Mouse (Mus musculus): ENCODE data around the gene Sstr4. TPM values are rescaled to one million over a fixed set of nuclear protein-coding genes. Genes with fewer than 3 reads are reported as not detected.
A peak's percentile ranks its signal among the peaks of the same experiment; 100 is the strongest.

The Sstr4 gene
- polyA plus RNA-seq, 1 experiment from 2014 or later: 0.72 TPM

GRCm38 (mm10) chr2:148371743-148372630 lies 23.2 kb upstream of the Sstr4 start:
- H3K4me2 ChIP-seq (replicated peaks; ENCODE audit: low read depth, low read length): no peak overlapping the region
- 57% methylated on average over 4 of the region's 4 CpGs for WGBS
- H3K4me3 ChIP-seq (ENCODE audit: low read length): no peak overlapping the region
- H3K4me1 ChIP-seq (ENCODE audit: insufficient read depth, low read length): no peaks in the 10 kb centered on the region
- H3K36me3 ChIP-seq (ENCODE audit: insufficient read depth, low read length): no peaks in the 10 kb centered on the region
- H3K9ac ChIP-seq (replicated peaks; ENCODE audit: low read length): no peak overlapping the region
- no peaks in the 10 kb centered on the region for H3K9me3 ChIP-seq (ENCODE audit: low read length)
- H3K27me3 ChIP-seq (ENCODE audit: insufficient read depth, low read length): no peaks in the 10 kb centered on the region
- peak; percentile 70; the same call in 1 of the 2 replicates for ATAC-seq (ENCODE audit: low FRiP score, low TSS enrichment)
- H3K27ac ChIP-seq (ENCODE audit: low read length): no peak overlapping the region

DNA sequence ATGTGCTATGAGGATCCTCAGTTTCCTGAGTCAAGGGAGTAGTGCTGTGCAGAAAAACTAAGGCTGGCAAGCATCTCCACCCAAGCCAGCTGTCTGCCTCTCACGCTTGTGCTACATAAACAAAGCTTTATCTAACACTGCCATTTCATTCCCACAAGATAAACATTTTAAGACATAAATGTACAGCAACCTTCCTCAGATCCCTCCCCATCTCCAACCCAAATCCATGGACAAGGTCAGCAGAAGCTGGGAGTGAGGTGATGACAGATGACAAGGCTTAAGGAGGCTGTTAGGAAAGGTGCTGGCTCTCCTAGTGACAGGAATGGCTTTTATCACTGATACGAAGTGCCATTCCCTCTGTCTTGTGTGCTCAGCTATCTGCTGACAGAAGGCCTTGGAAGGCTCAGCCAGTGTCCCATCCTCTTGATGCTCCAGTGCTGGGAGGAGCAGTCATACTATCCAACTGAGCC lies 21.5 kb upstream of the Sstr4 start:
- ATAC-seq (ENCODE audit: low FRiP score, low TSS enrichment): no peak
- Histone ChIP-seq H3K4me1 (ENCODE audit: insufficient read depth, low read length) (no peaks in the 10 kb centered on the region), H3K9ac (replicated peaks; ENCODE audit: low read length) (no peak overlapping the region), H3K27ac (ENCODE audit: low read length) (no peak overlapping the region), H3K9me3 (ENCODE audit: low read length) (no peaks in the 10 kb centered on the region), H3K27me3 (ENCODE audit: insufficient read depth, low read length) (no peaks in the 10 kb centered on the region), H3K36me3 (ENCODE audit: insufficient read depth, low read length) (no peaks in the 10 kb centered on the region), H3K4me2 (replicated peaks; ENCODE audit: low read depth, low read length) (no peak overlapping the region), H3K4me3 (ENCODE audit: low read length) (no peak overlapping the region)
- WGBS: 49% methylated on average over 2 of the region's 2 CpGs

DNA sequence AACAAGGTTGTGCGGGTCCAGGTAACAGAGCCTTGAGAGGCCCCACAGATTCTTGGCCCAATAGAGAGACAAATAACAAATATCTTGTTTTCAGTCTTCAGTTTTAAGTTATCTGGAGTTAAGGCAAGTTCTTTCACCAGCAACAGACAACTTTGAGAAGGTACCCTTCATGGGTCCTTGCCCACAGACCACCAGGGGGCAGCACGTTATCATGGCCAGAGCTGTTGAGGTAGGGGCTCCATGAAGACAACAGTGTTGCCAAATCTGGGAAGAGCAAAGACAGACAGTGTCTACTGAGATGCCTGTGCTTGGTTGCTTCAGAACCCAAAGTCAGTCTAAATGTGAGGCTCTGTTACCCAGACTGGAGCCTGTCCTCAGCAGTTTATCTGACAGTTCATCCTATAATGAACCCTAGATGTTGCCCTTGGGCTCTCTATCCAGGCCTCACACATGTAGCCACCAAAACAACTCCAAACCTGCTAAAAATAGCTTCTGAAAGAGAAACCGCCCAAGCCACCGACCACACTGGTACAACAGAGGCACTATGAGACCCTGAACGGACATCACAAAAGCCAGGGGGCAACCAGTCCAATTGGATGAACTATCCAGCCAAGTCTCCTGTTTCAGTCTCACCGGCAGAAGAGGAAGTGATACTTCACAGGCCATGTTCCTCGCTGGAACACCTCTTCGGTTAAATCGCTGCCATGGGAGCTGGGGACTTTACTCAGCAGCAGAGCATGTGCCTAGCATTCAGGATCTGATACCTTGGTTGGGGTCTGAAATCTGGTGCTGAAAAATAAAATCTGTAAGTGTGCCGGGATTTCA lies 19.6 kb upstream of the Sstr4 start:
- no peak overlapping the region for H3K4me2 ChIP-seq (replicated peaks; ENCODE audit: low read depth, low read length)
- H3K36me3 ChIP-seq (ENCODE audit: insufficient read depth, low read length): no peaks in the 10 kb centered on the region
- no peaks in the 10 kb centered on the region for H3K4me1 ChIP-seq (ENCODE audit: insufficient read depth, low read length)
- no peaks in the 10 kb centered on the region for H3K27me3 ChIP-seq (ENCODE audit: insufficient read depth, low read length)
- H3K9me3 ChIP-seq (ENCODE audit: low read length): no peaks in the 10 kb centered on the region
- H3K27ac ChIP-seq (ENCODE audit: low read length): no peak overlapping the region
- no peak overlapping the region for H3K4me3 ChIP-seq (ENCODE audit: low read length)
- WGBS: 75% methylated on average over 10 of the region's 10 CpGs
- no peak overlapping the region for H3K9ac ChIP-seq (replicated peaks; ENCODE audit: low read length)
- ATAC-seq (ENCODE audit: low FRiP score, low TSS enrichment): 0 out of 2 replicates have a peak, but pooled peaks have one; percentile 54

- H3K27me3 ChIP-seq (ENCODE audit: insufficient read depth, low read length): no peaks in the 10 kb centered on the region
- ATAC-seq (ENCODE audit: low FRiP score, low TSS enrichment): no peak
- no peak overlapping the region for H3K4me3 ChIP-seq (ENCODE audit: low read length)
- H3K9me3 ChIP-seq (ENCODE audit: low read length): no peaks in the 10 kb centered on the region
- no peak overlapping the region for H3K9ac ChIP-seq (replicated peaks; ENCODE audit: low read length)
- no peak overlapping the region for H3K4me2 ChIP-seq (replicated peaks; ENCODE audit: low read depth, low read length)
- no peaks in the 10 kb centered on the region for H3K36me3 ChIP-seq (ENCODE audit: insufficient read depth, low read length)
- no peaks in the 10 kb centered on the region for H3K4me1 ChIP-seq (ENCODE audit: insufficient read depth, low read length)
- WGBS: 72% methylated on average over 1 of the region's 1 CpGs
- no peak overlapping the region for H3K27ac ChIP-seq (ENCODE audit: low read length)
These were observed 16.3 kb upstream of the Sstr4 start for GRCm38 (mm10) chr2:148378817-148379342.

DNA sequence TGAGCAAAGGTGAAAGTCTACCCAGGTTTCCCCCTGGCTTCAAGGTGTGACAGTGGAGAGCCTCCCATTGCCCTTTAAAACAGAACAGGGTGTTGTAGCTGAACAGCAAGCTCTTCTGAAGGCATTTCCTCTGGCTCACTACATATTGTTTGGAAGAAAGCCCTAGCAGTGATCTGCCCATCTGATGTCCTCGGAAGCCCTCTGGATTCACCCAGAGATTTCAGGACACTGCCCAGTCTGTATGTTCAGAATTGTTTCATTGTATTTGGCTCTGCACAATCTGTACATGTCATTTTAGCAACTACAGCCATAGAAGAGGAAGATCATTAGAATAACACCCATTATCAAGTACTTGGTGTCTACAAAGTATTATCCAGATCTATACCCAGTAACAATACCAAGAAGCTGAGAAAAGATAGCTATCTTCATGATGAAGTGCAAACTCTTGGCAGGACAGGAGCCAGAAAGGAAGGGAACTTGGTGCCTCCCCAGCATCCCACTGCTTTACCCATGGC lies 15.2 kb upstream of the Sstr4 start:
- H3K27ac ChIP-seq (ENCODE audit: low read length): no peak overlapping the region
- no peaks in the 10 kb centered on the region for H3K27me3 ChIP-seq (ENCODE audit: insufficient read depth, low read length)
- no peaks in the 10 kb centered on the region for H3K4me1 ChIP-seq (ENCODE audit: insufficient read depth, low read length)
- WGBS: 91% methylated on average over 1 of the region's 1 CpGs
- no peak overlapping the region for H3K4me3 ChIP-seq (ENCODE audit: low read length)
- ATAC-seq (ENCODE audit: low FRiP score, low TSS enrichment): no peak
- H3K4me2 ChIP-seq (replicated peaks; ENCODE audit: low read depth, low read length): no peak overlapping the region
- H3K9ac ChIP-seq (replicated peaks; ENCODE audit: low read length): no peak overlapping the region
- no peaks in the 10 kb centered on the region for H3K9me3 ChIP-seq (ENCODE audit: low read length)
- no peaks in the 10 kb centered on the region for H3K36me3 ChIP-seq (ENCODE audit: insufficient read depth, low read length)

DNA sequence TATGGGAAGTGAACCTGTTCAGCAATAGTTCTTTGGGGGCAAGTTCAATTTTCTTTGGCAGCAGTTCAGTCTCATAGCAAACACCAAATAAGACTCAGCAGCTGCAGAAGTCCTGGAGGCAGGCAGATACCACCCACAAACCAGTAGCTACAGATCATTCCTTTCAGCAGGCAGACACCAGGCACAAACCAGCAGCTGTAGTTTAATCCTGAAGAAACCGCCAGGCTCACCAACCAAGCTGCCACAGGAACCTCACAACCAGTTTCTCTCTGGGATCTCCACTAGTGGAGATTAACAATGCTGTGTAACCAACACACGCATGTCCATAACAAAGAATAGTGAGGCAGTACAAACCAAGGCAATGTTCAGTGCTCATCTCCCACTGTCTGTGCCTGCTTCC lies 14.1 kb upstream of the Sstr4 start:
- WGBS: 87% methylated on average over 2 of the region's 2 CpGs
- Histone ChIP-seq H3K9ac (replicated peaks; ENCODE audit: low read length) (no peak overlapping the region), H3K4me1 (ENCODE audit: insufficient read depth, low read length) (no peaks in the 10 kb centered on the region), H3K36me3 (ENCODE audit: insufficient read depth, low read length) (no peaks in the 10 kb centered on the region), H3K4me3 (ENCODE audit: low read length) (no peak overlapping the region), H3K4me2 (replicated peaks; ENCODE audit: low read depth, low read length) (no peak overlapping the region), H3K27ac (ENCODE audit: low read length) (no peak overlapping the region), H3K9me3 (ENCODE audit: low read length) (no peaks in the 10 kb centered on the region), H3K27me3 (ENCODE audit: insufficient read depth, low read length) (no peaks in the 10 kb centered on the region)
- ATAC-seq (ENCODE audit: low FRiP score, low TSS enrichment): no peak

DNA sequence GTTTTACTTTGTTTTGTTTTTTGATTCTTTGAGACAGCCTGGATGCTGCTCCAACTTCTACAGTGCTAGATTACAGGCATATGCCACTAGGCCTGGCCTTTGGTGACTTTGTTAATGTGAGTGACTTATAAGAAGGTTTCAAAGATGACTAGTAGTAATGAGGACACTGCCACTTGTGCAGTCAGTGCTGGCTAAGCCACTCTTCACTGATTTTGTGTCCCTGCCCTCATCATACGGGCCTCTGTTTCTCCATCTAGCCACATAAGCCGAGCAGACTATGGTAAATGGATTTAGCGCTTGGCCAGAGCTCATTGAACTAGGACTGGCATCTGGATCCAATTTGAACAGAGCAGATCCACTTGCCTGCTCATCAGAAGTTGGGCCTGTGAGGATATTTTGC lies 8.7 kb upstream of the Sstr4 start:
- no peaks in the 10 kb centered on the region for H3K36me3 ChIP-seq (ENCODE audit: insufficient read depth, low read length)
- no peaks in the 10 kb centered on the region for H3K9me3 ChIP-seq (ENCODE audit: low read length)
- H3K4me3 ChIP-seq (ENCODE audit: low read length): no peak overlapping the region
- H3K9ac ChIP-seq (replicated peaks; ENCODE audit: low read length): no peak overlapping the region
- no peak overlapping the region for H3K4me2 ChIP-seq (replicated peaks; ENCODE audit: low read depth, low read length)
- no peaks in the 10 kb centered on the region for H3K4me1 ChIP-seq (ENCODE audit: insufficient read depth, low read length)
- ATAC-seq (ENCODE audit: low FRiP score, low TSS enrichment): no peak
- H3K27me3 ChIP-seq (ENCODE audit: insufficient read depth, low read length): no peaks in the 10 kb centered on the region
- H3K27ac ChIP-seq (ENCODE audit: low read length): no peak overlapping the region
- WGBS: 89% methylated on average over 3 of the region's 3 CpGs

DNA sequence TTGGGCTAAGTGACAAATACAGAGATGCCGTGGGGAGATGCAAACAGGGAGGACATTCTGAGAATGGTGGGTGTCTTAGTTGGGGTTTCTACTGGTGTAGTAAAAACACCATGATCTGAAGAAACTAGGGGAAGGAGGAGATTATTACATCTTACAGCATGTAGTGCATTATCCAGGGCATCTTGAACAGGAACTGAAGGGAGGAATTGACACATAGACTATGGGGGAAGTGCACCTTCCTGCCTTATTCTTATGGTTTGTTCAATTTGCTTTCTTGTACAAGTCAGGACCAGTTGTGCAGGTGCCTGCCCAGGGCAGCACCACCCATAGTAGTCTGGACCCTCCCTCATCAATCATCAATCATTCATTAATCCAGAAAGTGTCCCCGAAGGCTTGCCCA lies 8.2 kb upstream of the Sstr4 start:
- Histone ChIP-seq H3K4me3 (ENCODE audit: low read length) (no peak overlapping the region), H3K27ac (ENCODE audit: low read length) (no peak overlapping the region), H3K27me3 (ENCODE audit: insufficient read depth, low read length) (no peaks in the 10 kb centered on the region), H3K4me2 (replicated peaks; ENCODE audit: low read depth, low read length) (no peak overlapping the region), H3K9me3 (ENCODE audit: low read length) (no peaks in the 10 kb centered on the region), H3K36me3 (ENCODE audit: insufficient read depth, low read length) (no peaks in the 10 kb centered on the region), H3K9ac (replicated peaks; ENCODE audit: low read length) (no peak overlapping the region), H3K4me1 (ENCODE audit: insufficient read depth, low read length) (no peaks in the 10 kb centered on the region)
- 86% methylated on average over 2 of the region's 2 CpGs for WGBS
- ATAC-seq (ENCODE audit: low FRiP score, low TSS enrichment): no peak

DNA sequence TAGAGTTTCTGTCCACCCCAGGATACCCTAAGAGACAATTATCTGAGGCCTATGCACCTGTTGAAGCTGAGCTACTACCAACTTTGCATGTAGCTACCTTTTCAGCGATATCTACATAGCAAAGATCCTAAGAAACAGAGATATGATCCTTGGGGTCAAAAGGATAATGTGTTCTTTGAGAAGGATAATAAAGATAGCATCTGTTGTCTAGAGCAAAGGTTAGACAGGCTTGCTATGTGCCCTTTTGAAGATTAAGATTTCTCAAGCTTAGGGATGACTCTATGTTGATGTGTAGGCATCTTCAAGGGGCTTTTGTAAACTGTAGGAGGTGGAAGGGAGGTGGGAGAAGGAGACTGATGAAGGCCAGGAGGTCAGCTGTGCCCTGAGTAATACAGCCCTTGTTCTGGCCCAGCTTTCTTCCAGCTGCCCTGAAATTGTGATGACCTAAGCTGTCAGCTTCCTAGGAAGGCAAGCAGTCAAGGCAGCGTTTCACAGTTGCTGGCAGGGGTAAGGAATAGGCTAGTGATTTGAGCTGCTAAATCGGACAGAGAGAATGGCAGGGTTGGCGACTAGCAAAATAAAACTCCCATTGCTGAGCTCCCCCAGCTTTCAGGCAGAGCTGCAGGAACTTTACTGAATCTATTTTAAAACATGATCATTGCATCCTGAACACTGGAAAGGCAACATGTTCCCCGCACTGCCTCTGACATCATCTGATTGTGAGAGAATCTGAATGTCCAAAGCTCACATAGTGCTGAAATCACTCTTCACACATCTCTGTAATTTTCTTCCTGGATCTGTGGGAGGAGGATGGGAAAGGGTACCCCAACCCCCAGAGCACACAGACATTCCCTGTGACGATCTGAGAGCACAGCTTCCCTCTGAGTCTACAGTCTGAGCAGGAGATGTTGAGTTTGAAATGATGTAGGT lies 7.2 kb upstream of the Sstr4 start:
- no peaks in the 10 kb centered on the region for H3K27me3 ChIP-seq (ENCODE audit: insufficient read depth, low read length)
- no peaks in the 10 kb centered on the region for H3K9me3 ChIP-seq (ENCODE audit: low read length)
- H3K4me3 ChIP-seq (ENCODE audit: low read length): no peak overlapping the region
- no peak overlapping the region for H3K9ac ChIP-seq (replicated peaks; ENCODE audit: low read length)
- ATAC-seq (ENCODE audit: low FRiP score, low TSS enrichment): no peak
- H3K36me3 ChIP-seq (ENCODE audit: insufficient read depth, low read length): no peaks in the 10 kb centered on the region
- 60% methylated on average over 6 of the region's 6 CpGs for WGBS
- H3K27ac ChIP-seq (ENCODE audit: low read length): no peak overlapping the region
- no peak overlapping the region for H3K4me2 ChIP-seq (replicated peaks; ENCODE audit: low read depth, low read length)
- no peaks in the 10 kb centered on the region for H3K4me1 ChIP-seq (ENCODE audit: insufficient read depth, low read length)
